Mouse (Mus musculus) kidney, postnatal 0 days (tissue): Measurements from ENCODE around the gene Pla2g2c. TPM values are rescaled to one million over a fixed set of nuclear protein-coding genes. Genes with fewer than 3 reads are reported as not detected.

ENCODE experiments used
- ATAC-seq: fragments of 200-750 bp; cut with Nextera tagmentation; replicated peaks from 2 replicates; pipeline ENCODE4 v1.8.0; 2017; ENCODE audit warnings: low read depth, moderate number of reproducible peaks, moderate TSS enrichment, moderate library complexity; ENCODE audit not compliant: low FRiP score
- DNase-seq: peaks from one replicate; pipeline ENCODE4 v3.0.0-alpha.2; 2016; ENCODE audit warnings: low spot score
- H3K27ac ChIP-seq: fragments of 300-500 bp; sonication (generic); 2 replicates; pipeline ENCODE4 v1.5.1; 2014; ENCODE audit warnings: mild to moderate bottlenecking
- H3K27me3 ChIP-seq: fragments of 300-500 bp; sonication (generic); 2 replicates; pipeline ENCODE4 v1.6.1; 2014; ENCODE audit warnings: low read length, mixed read lengths; ENCODE audit not compliant: insufficient read depth
- H3K36me3 ChIP-seq: fragments of 300-500 bp; sonication (generic); 2 replicates; pipeline ENCODE4 v1.6.1; 2014; ENCODE audit warnings: low read length, mixed read lengths; ENCODE audit not compliant: insufficient read depth
- H3K4me1 ChIP-seq: fragments of 300-500 bp; sonication (generic); replicated peaks from 2 replicates; pipeline ENCODE4 v1.6.1; 2014; ENCODE audit warnings: antibody characterized with exemption, low read length, mixed read lengths; ENCODE audit not compliant: insufficient read depth
- H3K4me2 ChIP-seq: fragments of 300-500 bp; sonication (generic); 2 replicates; pipeline ENCODE4 v1.6.1; 2014; ENCODE audit warnings: mild to moderate bottlenecking, low read length, moderate library complexity, mixed read lengths
- H3K4me3 ChIP-seq: fragments of 300-500 bp; sonication (generic); replicated peaks from 2 replicates; pipeline ENCODE4 v1.5.1; 2014; ENCODE audit warnings: low read depth, low read length
- H3K9ac ChIP-seq: fragments of 300-500 bp; sonication (generic); 2 replicates; pipeline ENCODE4 v1.6.1; 2014; ENCODE audit warnings: low read depth, low read length
- H3K9me3 ChIP-seq: fragments of 300-500 bp; sonication (generic); replicated peaks from 2 replicates; pipeline ENCODE4 v1.6.1; 2016; ENCODE audit warnings: low read length, inconsistent platforms, mixed read lengths
- CTCF ChIP-seq: IDR thresholded peaks from 2 replicates; pipeline ENCODE4 v1.5.1; 2016; ENCODE audit warnings: antibody characterized with exemption, low read depth, mild to moderate bottlenecking, moderate library complexity
- WGBS: fragments of 180-500 bp; shearing (Covaris S2); extraction: QIAGEN DNeasy Blood & Tissue Kit; methylation state at CpG from one replicate; pipeline ENCODE4 v1.1.7; 2014; 5-methylcytosine and 5-hydroxymethylcytosine counted together
- polyA plus RNA-seq: library from polyadenylated mRNA; unstranded; fragments of >200 nt; fragmentation: Nextera tagmentation; extraction: Ambion mirVana; gene quantifications from 2 replicates; pipeline ENCODE4 v1.2.1, GENCODE M21; 2015

Gene Pla2g2c
- polyA plus RNA-seq, 1 experiment from 2014 or later, result 0.86 TPM

DNA sequence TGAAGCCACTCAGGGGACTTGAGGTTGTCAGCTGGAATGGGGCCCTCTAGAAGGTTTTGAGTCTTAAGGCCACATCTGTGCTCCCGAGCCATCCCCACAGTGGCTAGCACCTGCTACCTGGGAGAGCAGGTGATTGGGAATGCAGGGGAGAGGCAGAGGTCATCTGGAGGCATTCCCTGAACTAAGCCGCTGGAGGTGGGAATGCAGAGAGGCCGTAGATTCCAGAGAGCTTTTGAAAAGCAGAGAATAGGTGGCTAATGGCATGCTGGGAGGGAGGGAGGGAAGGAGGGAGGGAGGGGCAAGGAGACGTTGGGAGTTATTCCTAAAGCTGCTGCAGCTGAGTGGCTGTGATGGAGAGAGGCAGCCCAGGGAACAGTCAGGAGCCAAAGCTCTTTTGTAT is 34.0 kb upstream of the Pla2g2c start:
- Histone ChIP-seq H3K4me1 (no peaks in the 10 kb centered on the region; the same call in 1 of the 2 replicates), H3K36me3 (no peaks in the 10 kb centered on the region), H3K9me3 (no peaks in the 10 kb centered on the region), H3K9ac (no peak overlapping the region), H3K4me2 (no peak overlapping the region), H3K4me3 (no peak overlapping the region), H3K27me3 (no peaks in the 10 kb centered on the region), H3K27ac (no peak overlapping the region)
- no peak for TF ChIP-seq CTCF
- DNase-seq (no peak), ATAC-seq (no peak)
- 3% methylated on average over 4 of the region's 4 CpGs for WGBS

DNA sequence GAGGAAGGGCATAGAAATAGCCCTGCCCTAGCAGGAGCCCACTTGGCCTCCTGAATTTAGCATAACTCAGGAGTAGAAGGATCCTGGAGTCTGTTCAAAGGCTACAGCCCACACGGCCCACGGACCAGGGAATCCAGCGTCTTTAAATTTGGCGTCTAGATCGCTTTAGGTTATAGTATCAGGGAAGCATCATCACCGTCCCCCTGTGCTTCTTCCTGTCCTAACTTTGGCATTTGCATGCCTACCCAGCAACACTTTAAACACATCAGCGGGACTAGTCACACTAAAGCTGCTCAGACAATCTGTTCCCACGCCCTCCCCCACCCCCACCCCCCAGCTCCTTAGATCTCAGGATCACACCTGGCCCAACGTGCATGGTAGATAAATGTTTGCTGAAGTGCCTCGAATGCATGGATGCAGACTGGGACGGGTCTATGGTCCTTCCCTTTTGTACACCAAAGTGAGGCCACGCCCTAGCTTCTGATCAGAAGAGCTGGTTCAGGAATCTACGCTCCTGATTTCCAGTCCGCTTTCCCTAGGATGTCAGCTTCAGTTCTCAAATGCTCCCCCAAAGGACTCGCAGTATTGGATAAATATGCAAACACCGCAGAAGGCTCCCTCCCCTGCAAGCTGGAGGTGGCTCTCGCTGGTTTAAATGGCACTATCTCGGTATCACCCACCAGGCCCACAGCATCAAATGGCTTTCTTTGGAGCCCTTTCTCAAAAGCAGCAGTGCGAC is 33.0 kb upstream of the Pla2g2c start:
- no peak for DNase-seq
- Histone ChIP-seq H3K4me3 (no peak overlapping the region), H3K9me3 (no peaks in the 10 kb centered on the region), H3K9ac (no peak overlapping the region), H3K27me3 (no peaks in the 10 kb centered on the region), H3K36me3 (no peaks in the 10 kb centered on the region), H3K4me1 (no peaks in the 10 kb centered on the region; the same call in 1 of the 2 replicates), H3K27ac (no peak overlapping the region), H3K4me2 (no peak overlapping the region)
- no peak for TF ChIP-seq CTCF
- no peak for ATAC-seq
- WGBS, result 13% methylated on average over 19 of the region's 19 CpGs

DNA sequence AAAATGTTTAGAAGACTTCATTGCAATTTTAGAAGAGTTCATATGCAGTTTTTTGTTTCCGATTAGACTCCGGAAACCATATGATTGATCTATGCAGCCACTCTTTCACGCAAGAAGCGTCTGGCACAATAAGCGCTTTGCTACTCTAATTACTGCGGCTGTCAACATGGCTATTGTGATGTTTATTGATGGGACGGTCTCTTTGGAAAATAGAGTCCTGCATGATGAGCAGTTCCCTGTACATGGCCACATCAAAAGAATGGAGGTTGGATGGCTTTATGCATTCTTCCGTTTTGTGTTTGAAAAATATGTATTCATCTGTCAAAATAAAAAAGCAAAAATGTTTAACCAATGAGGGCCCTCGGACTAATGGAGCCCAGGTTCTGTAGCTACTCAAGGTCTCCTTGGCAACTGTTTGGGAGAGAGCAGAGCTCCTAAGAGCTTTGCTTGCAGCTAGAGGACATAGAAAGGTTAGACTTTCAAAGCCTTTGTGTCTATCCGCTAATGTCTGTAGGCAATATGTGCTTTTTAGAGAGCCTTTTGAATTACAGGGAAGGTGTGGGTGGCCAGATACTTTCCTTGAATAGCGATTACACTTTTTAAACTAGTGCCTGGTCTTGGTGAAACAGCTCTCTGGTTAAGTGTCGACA is 31.4 kb upstream of the Pla2g2c start:
- no peaks in the 10 kb centered on the region for H3K36me3 ChIP-seq
- no peaks in the 10 kb centered on the region for H3K9me3 ChIP-seq
- no peak overlapping the region for H3K27ac ChIP-seq
- no peak for DNase-seq
- H3K4me2 ChIP-seq, result no peak overlapping the region
- H3K4me3 ChIP-seq, result no peak overlapping the region
- H3K9ac ChIP-seq, result no peak overlapping the region
- ATAC-seq, result no peak
- WGBS, result 70% methylated on average over 12 of the region's 12 CpGs
- no peaks in the 10 kb centered on the region for H3K27me3 ChIP-seq
- no peak for TF ChIP-seq CTCF
- no peaks in the 10 kb centered on the region; the same call in 1 of the 2 replicates for H3K4me1 ChIP-seq

DNA sequence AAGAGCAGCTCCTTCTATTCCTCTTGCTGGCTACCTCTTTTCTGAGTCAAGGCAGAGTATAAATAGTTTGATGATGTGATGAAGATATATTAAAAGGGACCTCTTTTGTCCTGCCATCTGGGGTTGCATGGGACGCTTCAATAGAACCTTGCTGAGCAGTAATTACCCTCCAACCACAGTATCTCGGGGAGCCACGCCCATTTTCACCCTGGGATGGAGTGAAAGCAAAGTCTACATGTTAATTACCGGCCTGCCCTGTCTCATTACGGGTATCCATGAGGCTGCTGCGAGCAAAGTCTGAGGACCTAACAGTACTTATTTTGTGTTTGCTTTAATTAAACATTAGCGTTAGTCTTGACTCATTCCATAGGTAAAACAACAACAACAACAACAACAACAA is 27.9 kb upstream of the Pla2g2c start:
- no peak for DNase-seq
- no peak for TF ChIP-seq CTCF
- H3K9ac ChIP-seq, result no peak overlapping the region
- no peak overlapping the region for H3K27ac ChIP-seq
- H3K4me3 ChIP-seq, result no peak overlapping the region
- no peak for ATAC-seq
- no peak overlapping the region for H3K4me2 ChIP-seq
- no peaks in the 10 kb centered on the region for H3K9me3 ChIP-seq
- 17% methylated on average over 7 of the region's 7 CpGs for WGBS
- H3K27me3 ChIP-seq, result no peaks in the 10 kb centered on the region
- H3K4me1 ChIP-seq, result no peaks in the 10 kb centered on the region; the same call in 1 of the 2 replicates
- H3K36me3 ChIP-seq, result no peaks in the 10 kb centered on the region

DNA sequence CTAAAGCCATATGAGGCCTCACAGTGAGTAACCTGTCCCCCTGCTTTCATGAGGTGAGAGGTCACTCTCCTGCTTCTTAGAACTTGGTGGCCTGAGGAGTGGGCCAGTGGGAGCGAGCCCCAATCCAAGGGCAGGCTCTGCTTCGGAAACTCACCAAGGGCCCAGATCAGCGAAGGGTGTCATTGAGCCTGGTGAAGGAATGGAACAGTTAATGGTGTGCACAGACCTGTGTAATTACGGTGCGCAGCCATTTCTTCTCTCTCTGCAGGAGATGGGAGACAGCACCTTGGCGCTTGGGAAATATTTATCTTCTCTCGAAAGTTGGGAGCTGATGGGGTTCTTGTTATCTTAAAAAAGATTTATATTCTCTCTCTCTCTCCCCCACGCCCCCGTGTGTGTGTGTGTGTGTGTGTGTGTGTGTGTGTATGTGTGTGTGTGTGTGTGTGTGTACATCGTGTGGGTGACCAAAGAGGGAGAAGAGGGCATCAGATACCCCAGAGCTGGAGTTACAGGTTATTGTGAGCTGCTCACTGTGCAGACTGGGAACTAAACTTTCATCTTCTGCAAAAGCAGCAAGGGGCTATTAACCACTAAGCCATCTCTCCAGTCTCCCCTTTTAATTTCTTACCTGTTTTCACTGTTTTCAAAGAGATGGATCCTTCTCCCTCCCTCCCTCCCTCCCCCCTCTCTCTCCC is 27.3 kb upstream of the Pla2g2c start:
- TF ChIP-seq CTCF, result no peak
- no peak overlapping the region for H3K4me3 ChIP-seq
- 0 out of 2 replicates have a peak, but pooled peaks have one; percentile 27 for ATAC-seq
- no peak overlapping the region for H3K4me2 ChIP-seq
- no peak overlapping the region for H3K27ac ChIP-seq
- H3K27me3 ChIP-seq, result no peaks in the 10 kb centered on the region
- DNase-seq, result peak; percentile 28
- no peak overlapping the region for H3K9ac ChIP-seq
- H3K36me3 ChIP-seq, result no peaks in the 10 kb centered on the region
- H3K4me1 ChIP-seq, result no peaks in the 10 kb centered on the region
- WGBS, result 16% methylated on average over 9 of the region's 10 CpGs
- H3K9me3 ChIP-seq, result no peaks in the 10 kb centered on the region

DNA sequence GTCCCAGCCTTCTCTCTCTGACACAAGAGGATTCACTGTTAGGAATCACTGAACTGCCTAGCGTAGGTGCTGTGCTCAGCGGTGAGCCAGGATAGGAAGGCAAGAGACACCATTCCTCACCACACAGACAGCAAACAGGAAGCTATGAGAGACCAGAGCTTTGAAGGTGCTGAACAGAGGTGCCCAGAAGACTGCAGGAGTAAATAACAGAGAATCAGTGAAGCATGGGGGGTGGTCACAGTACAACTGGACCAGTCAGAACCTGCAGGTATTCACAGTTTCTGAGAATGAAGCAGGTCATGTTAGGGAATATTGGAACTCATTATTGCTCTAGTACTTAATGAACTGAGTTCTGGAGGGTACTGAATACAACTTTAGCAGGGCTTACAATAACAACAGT is 26.3 kb upstream of the Pla2g2c start:
- Histone ChIP-seq H3K27ac (no peak overlapping the region), H3K36me3 (no peaks in the 10 kb centered on the region), H3K9ac (no peak overlapping the region), H3K4me3 (no peak overlapping the region), H3K27me3 (no peaks in the 10 kb centered on the region), H3K9me3 (no peaks in the 10 kb centered on the region), H3K4me1 (no peaks in the 10 kb centered on the region), H3K4me2 (no peak overlapping the region)
- no peak for ATAC-seq
- DNase-seq, result no peak
- 56% methylated on average over 2 of the region's 2 CpGs for WGBS
- TF ChIP-seq CTCF, result no peak
